Mouse (Mus musculus): ENCODE results near the gene Lrrc26. TPM values are rescaled to one million over a fixed set of nuclear protein-coding genes. Genes with fewer than 3 reads are reported as not detected.

Gene Lrrc26
- polyA plus RNA-seq, 1 experiment: not detected

DNA sequence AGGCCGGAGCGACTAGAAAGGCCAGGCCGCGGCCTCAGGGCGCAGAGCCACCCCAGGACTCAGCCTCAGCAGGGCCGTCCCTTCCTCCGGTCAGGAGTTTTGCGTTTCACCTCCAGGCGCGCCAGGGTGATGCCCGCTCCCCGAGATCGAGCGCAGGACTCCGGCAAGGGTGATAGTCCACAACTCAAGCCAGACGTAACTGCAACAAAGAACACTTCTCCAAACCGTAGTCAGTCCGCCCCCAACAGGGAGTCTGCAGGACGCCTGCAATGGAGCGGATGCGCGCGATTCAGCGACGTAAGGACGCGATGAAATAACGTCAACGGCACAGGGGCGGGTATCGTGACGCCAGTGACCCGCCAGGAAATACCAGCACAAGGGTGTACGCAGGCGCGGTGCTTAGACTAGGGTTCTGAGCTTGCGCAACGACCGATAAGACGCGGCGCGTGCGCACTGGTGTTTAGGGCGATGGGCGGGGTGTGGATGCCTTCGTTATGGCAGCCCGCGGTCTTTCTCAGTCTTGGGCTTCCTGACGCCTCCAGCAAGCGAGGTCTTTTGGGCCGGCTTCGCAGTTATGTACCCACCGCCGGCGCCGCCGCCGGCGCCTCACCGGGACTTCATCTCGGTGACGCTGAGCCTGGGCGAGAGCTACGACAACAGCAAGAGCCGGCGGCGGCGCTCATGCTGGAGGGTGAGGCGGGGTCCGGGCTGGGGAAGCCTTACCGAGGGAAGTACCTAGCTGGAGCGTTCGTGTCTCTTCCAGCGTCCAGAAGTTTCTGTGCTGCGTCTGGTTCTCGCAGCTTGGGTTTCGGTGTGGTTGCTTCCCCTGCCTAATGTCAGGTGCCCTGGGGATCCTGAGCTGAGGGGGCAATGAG lies 42.8 kb downstream of the Lrrc26 start, which contains the start of gene Man1b1:
Gene Man1b1 (plus strand): TSS at position 53 of the 875 bp plus-strand sequence.
- peak within 1 kb of the TSS; percentile 99 for H3K4me3 ChIP-seq (ENCODE audit: insufficient read depth, poor library complexity, severe bottlenecking)
- H3K36me3 ChIP-seq (ENCODE audit: control insufficient read depth, insufficient read depth): peaks cover 39% of the 10 kb centered on the region
- peak within 1 kb of the TSS; percentile 95 for H3ac ChIP-seq (ENCODE audit: control insufficient read depth, insufficient read length, low read depth)
- H3K27me3 ChIP-seq (ENCODE audit: control insufficient read depth, insufficient read depth, insufficient read length): no peaks in the 10 kb centered on the region
- TF ChIP-seq USF1 (IDR thresholded peaks at IDR 0.05; ENCODE audit: low read depth): peak; percentile 30
- no peak for TF ChIP-seq CTCF (IDR thresholded peaks at IDR 0.05; ENCODE audit: control insufficient read depth, insufficient read depth, insufficient read length)
- TF ChIP-seq MAX (IDR thresholded peaks at IDR 0.05): peak; percentile 74
- no peak for TF ChIP-seq MYOG (IDR thresholded peaks at IDR 0.05; ENCODE audit: control insufficient read depth, extremely low read depth, insufficient read length)
- TF ChIP-seq MYOD1 (IDR thresholded peaks at IDR 0.05; ENCODE audit: control insufficient read depth, insufficient read length, low read depth): no peak
- TF ChIP-seq FOSL1 (IDR thresholded peaks at IDR 0.05; ENCODE audit: insufficient read depth, low read length, poor library complexity, severe bottlenecking): no peak
- TF ChIP-seq CEBPB (IDR thresholded peaks at IDR 0.05; ENCODE audit: low read depth): peak; percentile 99
- H3K79me3 ChIP-seq (ENCODE audit: low read depth): peaks cover 27% of the 10 kb centered on the region
- H3K79me2 ChIP-seq (ENCODE audit: control insufficient read depth, insufficient read depth): peaks cover 44% of the 10 kb centered on the region

GRCm38 (mm10) chr2:25333569-25333968 lies 43.9 kb downstream of the Lrrc26 start:
- Histone ChIP-seq H3K27me3 (ENCODE audit: control insufficient read depth, insufficient read depth, insufficient read length) (no peaks in the 10 kb centered on the region), H3K79me2 (ENCODE audit: control insufficient read depth, insufficient read depth) (peaks cover 44% of the 10 kb centered on the region), H3K4me3 (ENCODE audit: insufficient read depth, poor library complexity, severe bottlenecking) (peak overlapping the region; percentile 99), H3K79me3 (ENCODE audit: low read depth) (peaks cover 27% of the 10 kb centered on the region), H3K36me3 (ENCODE audit: control insufficient read depth, insufficient read depth) (peaks cover 49% of the 10 kb centered on the region), H3ac (ENCODE audit: control insufficient read depth, insufficient read length, low read depth) (peak overlapping the region; percentile 95)
- TF ChIP-seq CEBPB (IDR thresholded peaks at IDR 0.05; ENCODE audit: low read depth) (no peak), CTCF (IDR thresholded peaks at IDR 0.05; ENCODE audit: control insufficient read depth, insufficient read depth, insufficient read length) (no peak), MAX (IDR thresholded peaks at IDR 0.05) (no peak), MYOG (IDR thresholded peaks at IDR 0.05; ENCODE audit: control insufficient read depth, extremely low read depth, insufficient read length) (no peak), MYOD1 (IDR thresholded peaks at IDR 0.05; ENCODE audit: control insufficient read depth, insufficient read length, low read depth) (no peak), USF1 (IDR thresholded peaks at IDR 0.05; ENCODE audit: low read depth) (no peak), FOSL1 (IDR thresholded peaks at IDR 0.05; ENCODE audit: insufficient read depth, low read length, poor library complexity, severe bottlenecking) (no peak)

DNA sequence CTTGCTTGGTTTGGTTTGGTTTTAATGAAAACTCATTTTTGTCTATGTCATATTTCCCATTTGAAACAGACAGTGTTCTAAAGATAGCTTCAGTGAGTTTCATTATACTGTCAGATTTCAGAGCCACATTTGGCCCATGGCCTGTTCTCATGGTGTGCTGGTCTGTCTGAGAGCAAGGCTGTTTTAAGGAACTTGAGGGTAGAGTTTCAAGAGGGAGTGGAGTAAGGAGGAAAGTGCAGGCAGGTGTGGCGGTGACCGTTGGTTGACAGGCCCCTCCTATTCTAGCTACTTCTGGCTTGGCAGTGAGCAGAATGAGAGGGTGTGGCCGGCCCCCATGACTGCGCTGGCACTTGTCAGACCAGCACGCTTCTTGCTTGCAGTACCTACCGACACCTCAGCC lies 48.6 kb downstream of the Lrrc26 start:
- TF ChIP-seq FOSL1 (IDR thresholded peaks at IDR 0.05; ENCODE audit: insufficient read depth, low read length, poor library complexity, severe bottlenecking) (no peak), CEBPB (IDR thresholded peaks at IDR 0.05; ENCODE audit: low read depth) (no peak), MYOD1 (IDR thresholded peaks at IDR 0.05; ENCODE audit: control insufficient read depth, insufficient read length, low read depth) (no peak), USF1 (IDR thresholded peaks at IDR 0.05; ENCODE audit: low read depth) (no peak), CTCF (IDR thresholded peaks at IDR 0.05; ENCODE audit: control insufficient read depth, insufficient read depth, insufficient read length) (no peak), MYOG (IDR thresholded peaks at IDR 0.05; ENCODE audit: control insufficient read depth, extremely low read depth, insufficient read length) (no peak), MAX (IDR thresholded peaks at IDR 0.05) (no peak)
- no peaks in the 10 kb centered on the region for H3K27me3 ChIP-seq (ENCODE audit: control insufficient read depth, insufficient read depth, insufficient read length)
- H3K79me2 ChIP-seq (ENCODE audit: control insufficient read depth, insufficient read depth): peaks cover 23% of the 10 kb centered on the region
- H3K4me3 ChIP-seq (ENCODE audit: insufficient read depth, poor library complexity, severe bottlenecking): no peak overlapping the region
- H3K36me3 ChIP-seq (ENCODE audit: control insufficient read depth, insufficient read depth): peaks cover 76% of the 10 kb centered on the region
- H3ac ChIP-seq (ENCODE audit: control insufficient read depth, insufficient read length, low read depth): no peak overlapping the region
- peaks cover 11% of the 10 kb centered on the region for H3K79me3 ChIP-seq (ENCODE audit: low read depth)

Other genes starting within 250 kb of the Lrrc26 start
- 30.6 TPM for gene Nsmf, start 235.6 kb upstream of the Lrrc26 start, polyA plus RNA-seq (2012; fragmentation: generic; extraction: Trizol)
- not detected for gene Entpd8, start 209.6 kb upstream of the Lrrc26 start, polyA plus RNA-seq (2012; fragmentation: generic; extraction: Trizol)
- not detected for gene Noxa1, start 194.8 kb upstream of the Lrrc26 start, polyA plus RNA-seq (2012; fragmentation: generic; extraction: Trizol)
- gene Nrarp, start 109.2 kb upstream of the Lrrc26 start, polyA plus RNA-seq (2012; fragmentation: generic; extraction: Trizol): 0.56 TPM
- 15.5 TPM for gene Tor4a, start 93.0 kb upstream of the Lrrc26 start, polyA plus RNA-seq (2012; fragmentation: generic; extraction: Trizol)
- 47.4 TPM for gene Nelfb, start 78.4 kb upstream of the Lrrc26 start, polyA plus RNA-seq (2012; fragmentation: generic; extraction: Trizol)
- not detected for gene Stpg3, start 75.3 kb upstream of the Lrrc26 start, polyA plus RNA-seq (2012; fragmentation: generic; extraction: Trizol)
- gene Fam166a, start 71.2 kb upstream of the Lrrc26 start, polyA plus RNA-seq (2012; fragmentation: generic; extraction: Trizol): not detected
- 800 TPM for gene Tubb4b, start 65.2 kb upstream of the Lrrc26 start, polyA plus RNA-seq (2012; fragmentation: generic; extraction: Trizol)
- gene Slc34a3, start 55.6 kb upstream of the Lrrc26 start, polyA plus RNA-seq (2012; fragmentation: generic; extraction: Trizol): not detected
- gene Rnf224, start 53.1 kb upstream of the Lrrc26 start, polyA plus RNA-seq (2012; fragmentation: generic; extraction: Trizol): not detected
- 0.22 TPM for gene Rnf208, start 47.7 kb upstream of the Lrrc26 start, polyA plus RNA-seq (2012; fragmentation: generic; extraction: Trizol)
- 0.25 TPM for gene Cysrt1, start 47.5 kb upstream of the Lrrc26 start, polyA plus RNA-seq (2012; fragmentation: generic; extraction: Trizol)
- gene AL732309.1, start 43.1 kb upstream of the Lrrc26 start, polyA plus RNA-seq (2012; fragmentation: generic; extraction: Trizol): 3.9 TPM
- gene Tmem203, start 34.5 kb upstream of the Lrrc26 start, polyA plus RNA-seq (2012; fragmentation: generic; extraction: Trizol): 28.5 TPM
- 7.4 TPM for gene Tprn, start 27.3 kb upstream of the Lrrc26 start, polyA plus RNA-seq (2012; fragmentation: generic; extraction: Trizol)
- gene Ssna1, start 17.5 kb upstream of the Lrrc26 start, polyA plus RNA-seq (2012; fragmentation: generic; extraction: Trizol): 143 TPM
- 89.4 TPM for gene Anapc2, start 17.4 kb upstream of the Lrrc26 start, polyA plus RNA-seq (2012; fragmentation: generic; extraction: Trizol)
- not detected for gene Tmem210, start 1.8 kb upstream of the Lrrc26 start, polyA plus RNA-seq (2012; fragmentation: generic; extraction: Trizol)
- gene Grin1, start 29.3 kb downstream of the Lrrc26 start, polyA plus RNA-seq (2012; fragmentation: generic; extraction: Trizol): 0.02 TPM
- gene Man1b1, start 42.4 kb downstream of the Lrrc26 start, polyA plus RNA-seq (2012; fragmentation: generic; extraction: Trizol): 38.0 TPM
- 22.4 TPM for gene Dpp7, start 66.4 kb downstream of the Lrrc26 start, polyA plus RNA-seq (2012; fragmentation: generic; extraction: Trizol)
- gene Uap1l1, start 75.8 kb downstream of the Lrrc26 start, polyA plus RNA-seq (2012; fragmentation: generic; extraction: Trizol): 96.6 TPM
- gene Sapcd2, start 82.4 kb downstream of the Lrrc26 start, polyA plus RNA-seq (2012; fragmentation: generic; extraction: Trizol): 25.8 TPM
- not detected for gene Entpd2, start 106.0 kb downstream of the Lrrc26 start, polyA plus RNA-seq (2012; fragmentation: generic; extraction: Trizol)
- 79.9 TPM for gene Npdc1, start 109.4 kb downstream of the Lrrc26 start, polyA plus RNA-seq (2012; fragmentation: generic; extraction: Trizol)
- 0.08 TPM for gene Fut7, start 133.4 kb downstream of the Lrrc26 start, polyA plus RNA-seq (2012; fragmentation: generic; extraction: Trizol)
- gene Abca2, start 138.8 kb downstream of the Lrrc26 start, polyA plus RNA-seq (2012; fragmentation: generic; extraction: Trizol): 4.2 TPM
- 0.15 TPM for gene Clic3, start 166.9 kb downstream of the Lrrc26 start, polyA plus RNA-seq (2012; fragmentation: generic; extraction: Trizol)
- 12.3 TPM for gene Paxx, start 171.2 kb downstream of the Lrrc26 start, polyA plus RNA-seq (2012; fragmentation: generic; extraction: Trizol)
- gene Ptgds, start 180.1 kb downstream of the Lrrc26 start, polyA plus RNA-seq (2012; fragmentation: generic; extraction: Trizol): not detected
- not detected for gene Lcn12, start 204.0 kb downstream of the Lrrc26 start, polyA plus RNA-seq (2012; fragmentation: generic; extraction: Trizol)
- gene Fbxw5, start 210.8 kb downstream of the Lrrc26 start, polyA plus RNA-seq (2012; fragmentation: generic; extraction: Trizol): 35.8 TPM
- gene C8g, start 211.8 kb downstream of the Lrrc26 start, polyA plus RNA-seq (2012; fragmentation: generic; extraction: Trizol): 0.32 TPM

Measured in C2C12 (cell line).